Mouse (Mus musculus) testis, postnatal 14 days (tissue): ENCODE data around the gene Ccdc134.
"Not testable (repeated sequence)": the region's sequence is repeated elsewhere in the genome, so short reads cannot be mapped to it uniquely, and the experiment has no call there.

Experiments
- DNase-seq: peaks from one replicate; pipeline ENCODE4 v3.0.0; 2021; ENCODE audit warnings: low spot score

The Ccdc134 gene

DNA sequence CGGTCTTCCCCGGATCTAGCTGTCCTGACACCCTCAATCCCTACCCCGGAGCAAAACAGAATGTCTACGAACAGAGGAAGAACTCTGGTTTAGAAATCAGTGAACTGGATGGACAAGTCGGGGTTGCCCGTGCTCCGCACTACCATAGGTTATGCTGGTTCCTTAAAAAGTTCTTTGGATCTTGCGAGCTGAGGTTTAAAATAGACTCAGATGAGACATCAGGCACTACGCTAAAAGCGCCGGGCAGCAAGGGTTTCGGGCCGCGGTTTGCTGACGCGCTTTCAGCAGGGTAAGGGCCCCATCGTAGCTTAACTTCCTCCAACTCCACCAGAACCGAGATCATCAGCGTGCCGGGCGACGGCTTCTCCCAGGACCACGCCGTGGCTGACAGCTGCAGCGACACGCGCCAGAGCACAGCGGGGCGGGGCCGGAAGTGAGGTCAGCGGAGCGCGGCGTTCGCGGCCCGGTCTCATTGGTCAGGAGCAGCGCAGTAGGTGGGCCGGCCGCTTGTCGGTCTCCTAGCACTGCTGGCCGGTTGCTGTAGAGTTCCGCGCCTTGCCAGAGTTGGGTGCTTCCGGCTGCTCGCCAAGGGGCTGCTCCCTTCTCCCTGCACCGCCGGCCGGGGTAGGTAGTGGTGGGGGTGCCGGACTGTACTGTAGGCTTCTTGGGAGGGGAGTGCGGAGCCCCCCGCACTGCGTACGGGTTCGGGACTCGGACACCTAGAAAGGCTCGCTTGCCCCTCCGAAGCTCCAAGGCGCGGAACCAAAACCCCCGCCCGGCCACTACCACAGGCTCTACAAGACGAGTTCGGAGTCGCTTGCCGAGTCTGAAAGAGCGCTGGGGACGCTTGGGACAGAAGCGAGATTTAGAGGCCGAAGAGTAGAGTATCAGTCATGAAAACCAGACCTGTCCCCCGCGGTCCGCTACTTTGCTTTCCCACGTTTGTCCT, at the start of gene Ccdc134:
Ccdc134 (plus strand) TSS at position 497 of the 949 bp plus-strand sequence.
- peak; percentile 95 for DNase-seq

DNA sequence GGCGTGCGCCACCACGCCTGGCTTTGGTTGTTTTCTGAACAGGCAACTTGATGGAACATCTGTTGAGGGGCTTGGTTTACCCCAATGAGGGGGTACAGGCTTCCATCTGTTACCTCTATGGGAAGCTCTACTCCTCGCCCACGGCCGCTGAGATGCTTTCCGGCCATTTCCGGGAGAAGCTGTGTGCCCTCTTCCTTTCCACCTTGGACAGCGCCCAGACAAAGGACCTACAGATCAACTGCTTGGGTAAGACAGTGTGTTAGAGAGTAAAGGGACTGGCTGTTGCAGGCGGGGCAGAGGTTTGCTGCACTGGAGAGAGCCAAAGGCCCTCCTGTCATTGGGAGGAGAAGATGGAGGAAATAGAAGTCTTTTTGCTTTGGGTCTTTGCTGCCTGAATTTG, 47.8 kb upstream of the Ccdc134 start:
- DNase-seq: no peak

DNA sequence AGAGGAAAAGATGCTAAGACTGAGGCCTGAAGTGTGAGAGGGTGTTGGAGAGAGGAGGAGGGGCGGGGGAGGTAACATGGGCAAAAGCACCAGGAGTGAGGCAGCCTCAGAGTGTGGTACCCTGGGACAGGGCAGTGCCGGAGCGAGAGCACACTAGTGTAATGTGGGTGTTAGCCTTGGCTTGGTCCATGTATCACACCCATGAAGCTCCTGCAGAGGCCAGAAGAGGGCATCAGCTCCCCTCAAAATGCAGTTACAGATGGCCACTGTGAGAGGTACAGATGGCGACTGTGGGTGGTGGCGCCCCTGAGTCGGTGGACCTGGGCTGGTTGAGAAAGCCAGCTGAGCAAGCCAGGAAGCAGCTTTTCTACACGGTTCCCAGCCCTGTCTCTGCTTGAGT, 46.6 kb upstream of the Ccdc134 start:
- DNase-seq: no peak

DNA sequence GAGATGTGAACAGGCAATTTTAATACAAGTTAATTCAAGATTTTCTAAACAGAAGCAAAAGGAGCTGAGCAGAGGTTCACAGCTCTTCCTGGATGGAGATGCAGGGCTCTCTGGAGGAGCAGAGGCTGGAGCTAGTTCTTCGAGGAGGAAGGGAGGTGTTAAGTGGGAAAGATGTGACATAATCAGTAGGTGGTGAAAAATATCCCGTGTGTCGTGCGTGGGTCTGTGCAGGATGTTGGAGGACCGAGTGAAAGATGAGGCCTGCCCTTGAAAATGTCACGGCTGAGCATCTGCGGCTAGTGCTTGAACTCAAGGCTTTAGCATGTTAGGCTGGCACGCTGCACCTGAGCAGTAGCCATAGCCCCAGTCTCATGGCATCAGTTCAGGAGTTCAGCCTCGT, 42.1 kb upstream of the Ccdc134 start:
- no peak for DNase-seq

DNA sequence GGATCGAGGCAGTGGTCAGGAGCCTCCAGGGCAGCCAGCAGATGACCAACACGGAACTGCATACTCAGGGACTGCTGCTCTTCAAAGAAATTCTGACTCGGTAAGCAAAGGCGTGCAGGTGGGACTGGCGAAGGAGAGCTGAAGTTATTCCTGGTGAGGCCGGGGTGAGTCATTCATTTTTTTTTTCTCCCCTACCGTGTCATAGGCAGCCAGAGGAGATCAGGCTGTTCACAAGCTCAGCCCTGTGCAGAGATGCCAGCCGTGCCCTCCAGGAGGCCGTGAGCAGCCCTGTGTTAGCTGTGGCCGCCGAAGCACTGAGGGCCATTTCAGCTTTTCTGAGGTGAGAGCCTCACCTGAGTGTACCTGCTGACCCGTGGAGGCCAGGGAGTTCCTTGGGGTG, 41.6 kb upstream of the Ccdc134 start:
- no peak for DNase-seq

DNA sequence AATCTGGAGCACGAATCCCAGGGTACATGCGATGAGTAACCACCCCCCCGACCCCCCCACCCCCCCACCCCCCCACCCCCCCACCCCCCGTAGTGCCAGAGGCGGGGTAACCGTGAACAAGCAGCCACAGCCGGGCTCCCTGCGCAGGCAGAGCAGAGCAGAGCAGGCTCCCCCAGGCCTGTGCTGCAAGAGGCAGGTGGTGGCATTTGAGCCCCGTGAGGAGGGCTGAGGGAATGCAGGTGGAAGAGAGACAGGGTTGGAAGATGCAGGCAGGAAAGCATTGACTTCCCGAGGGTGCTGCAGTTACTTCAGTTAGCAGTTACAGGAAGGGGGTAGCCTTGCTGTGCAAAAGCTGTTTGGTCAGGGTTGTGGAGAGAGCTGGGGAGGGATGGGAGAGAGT, 40.5 kb upstream of the Ccdc134 start:
- DNase-seq: no peak

DNA sequence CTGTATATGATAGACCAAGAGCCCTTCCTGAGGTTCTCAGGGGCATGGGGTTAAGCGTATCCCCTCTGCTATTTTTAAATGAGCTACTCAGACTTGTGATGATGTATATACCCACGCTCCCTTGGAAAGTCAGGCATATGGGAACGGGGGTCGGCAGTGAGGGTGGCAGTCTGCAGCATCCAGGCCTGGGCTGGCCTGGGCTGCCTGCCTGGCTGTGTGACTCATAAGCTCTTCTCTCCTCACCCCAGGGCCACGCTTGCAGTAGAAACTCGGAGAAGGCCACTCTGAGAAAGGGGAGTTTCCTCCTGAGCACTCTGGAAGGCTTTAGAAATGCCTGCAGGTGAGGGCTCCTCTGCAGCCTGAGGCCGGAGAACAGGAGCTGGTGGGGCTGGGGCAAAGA, 36.7 kb upstream of the Ccdc134 start:
- DNase-seq: no peak

DNA sequence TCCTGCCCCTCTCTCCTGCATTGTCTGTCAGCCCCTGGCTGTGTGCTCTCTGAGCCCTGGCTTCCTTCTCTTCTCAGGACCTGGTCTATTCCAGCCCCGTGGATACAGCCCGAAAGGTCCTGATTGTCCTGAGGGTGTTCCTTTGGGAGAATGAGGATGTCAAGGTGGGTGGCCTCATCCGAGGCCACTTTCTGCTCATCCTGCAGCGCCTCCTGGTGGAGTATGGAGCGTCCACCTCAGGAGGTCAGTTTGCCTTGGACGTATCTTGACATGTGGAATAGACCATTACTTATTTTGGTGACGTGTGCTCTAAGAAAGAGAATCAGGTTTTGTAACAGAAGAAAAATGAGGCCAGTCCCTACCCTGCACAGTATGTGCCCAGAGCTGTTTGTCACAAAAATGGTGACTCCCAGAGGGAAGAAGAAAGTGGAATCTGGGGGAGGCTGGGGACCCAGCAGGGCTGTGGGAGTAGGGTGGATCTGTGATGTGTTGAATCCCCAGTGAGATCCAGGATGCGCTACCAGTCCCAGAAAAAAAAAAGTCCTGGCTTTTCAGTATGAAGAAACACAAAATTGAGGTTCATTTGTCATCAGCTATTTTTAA, 20.7 kb upstream of the Ccdc134 start:
- no peak for DNase-seq

DNA sequence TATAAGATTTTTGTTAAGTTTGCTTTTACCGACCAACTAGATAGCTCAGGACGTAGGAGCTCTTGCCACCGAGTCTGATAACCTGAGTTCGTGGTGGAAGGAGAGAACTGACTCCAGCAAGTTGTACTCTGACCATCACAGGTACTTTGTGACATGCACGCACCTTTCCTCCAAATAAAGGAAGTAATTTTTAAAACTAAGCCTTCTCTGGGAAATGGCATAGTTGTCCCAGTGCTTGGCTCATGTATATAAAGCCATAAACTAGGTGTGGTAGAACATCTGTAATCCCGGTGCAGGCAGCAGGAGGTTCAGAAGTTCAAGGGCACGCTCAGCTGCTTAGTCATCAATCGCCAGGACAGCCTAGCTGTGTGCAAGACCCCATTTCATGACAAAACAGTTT, 7.2 kb upstream of the Ccdc134 start:
- no peak for DNase-seq

DNA sequence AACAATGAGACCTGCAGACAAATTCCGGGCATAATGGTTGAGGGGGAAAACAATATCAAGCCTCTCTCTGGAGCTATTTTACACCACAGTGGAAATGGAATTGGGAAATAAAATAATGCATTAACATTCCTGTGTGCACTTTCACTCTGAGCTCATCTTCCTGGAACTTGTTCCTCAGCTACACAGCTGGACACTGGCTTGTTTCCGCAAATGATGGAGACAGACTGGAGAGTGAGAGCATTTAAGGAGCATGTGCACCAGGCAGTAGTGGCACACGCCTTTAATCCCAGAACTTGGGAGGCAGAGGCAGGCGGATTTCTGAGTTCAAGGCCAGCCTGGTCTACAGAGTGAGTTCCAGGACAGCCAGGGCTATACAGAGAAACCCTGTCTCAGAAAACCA, 1.0 kb upstream of the Ccdc134 start:
- not testable (repeated sequence) for DNase-seq

DNA sequence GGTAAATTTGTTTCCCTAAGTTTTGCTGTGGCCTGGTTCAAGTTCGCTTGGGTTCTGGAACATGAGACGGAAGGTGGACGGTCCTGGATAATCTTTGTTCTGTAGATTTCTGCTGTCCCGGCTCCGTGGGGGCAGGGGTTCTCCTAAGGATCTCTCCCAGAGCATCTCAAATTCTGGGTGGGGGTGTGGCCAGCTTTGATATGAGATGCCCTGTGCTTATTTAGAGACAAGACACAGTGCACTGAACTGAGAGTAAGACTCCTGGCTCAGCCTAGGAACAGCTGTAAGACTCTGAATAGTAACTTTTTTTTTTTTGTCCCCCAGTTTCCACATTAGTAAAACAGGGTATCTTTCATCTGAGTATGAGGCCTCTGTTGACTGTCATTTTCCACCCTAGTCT, 676 bp downstream of the Ccdc134 start:
- no peak for DNase-seq

DNA sequence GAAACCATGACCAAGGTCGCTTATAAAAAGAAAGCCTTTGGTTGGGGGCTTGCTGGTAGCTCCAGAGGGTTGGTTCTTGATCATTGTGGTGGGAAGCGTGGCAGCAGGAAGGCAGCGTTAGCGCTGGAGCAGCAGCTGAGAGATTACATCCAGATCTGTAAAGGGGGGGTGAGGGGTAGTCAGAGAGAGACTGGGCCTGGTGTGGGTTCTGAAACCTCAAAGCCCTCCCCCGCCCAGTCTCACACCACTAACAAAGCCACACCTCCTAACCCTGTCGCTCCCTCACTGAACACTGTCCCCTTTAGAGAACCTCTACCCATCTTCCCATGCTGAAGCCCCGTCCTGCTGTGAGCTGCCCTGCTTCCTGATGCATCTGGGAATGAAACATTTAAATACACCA, 2.9 kb downstream of the Ccdc134 start:
- no peak for DNase-seq

DNA sequence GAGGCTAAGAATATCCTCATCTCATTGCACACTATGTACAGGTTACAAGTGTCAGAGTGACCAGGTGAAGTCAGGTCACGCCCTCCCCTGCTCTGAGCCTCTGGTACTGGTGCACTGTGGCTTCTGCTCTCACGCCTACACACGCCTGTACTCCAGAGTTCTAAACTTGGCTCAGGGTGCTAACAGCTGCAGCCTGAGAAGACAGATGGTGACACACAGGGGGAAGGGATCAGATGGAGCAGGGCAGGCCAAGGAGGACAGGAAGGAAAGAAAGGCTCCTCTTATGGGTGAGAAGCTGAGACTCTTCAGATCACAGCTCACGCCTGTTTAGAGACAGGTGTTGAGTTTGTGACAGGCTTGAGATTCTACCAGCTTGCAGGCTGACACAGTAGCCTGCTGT, 7.7 kb downstream of the Ccdc134 start:
- no peak for DNase-seq

DNA sequence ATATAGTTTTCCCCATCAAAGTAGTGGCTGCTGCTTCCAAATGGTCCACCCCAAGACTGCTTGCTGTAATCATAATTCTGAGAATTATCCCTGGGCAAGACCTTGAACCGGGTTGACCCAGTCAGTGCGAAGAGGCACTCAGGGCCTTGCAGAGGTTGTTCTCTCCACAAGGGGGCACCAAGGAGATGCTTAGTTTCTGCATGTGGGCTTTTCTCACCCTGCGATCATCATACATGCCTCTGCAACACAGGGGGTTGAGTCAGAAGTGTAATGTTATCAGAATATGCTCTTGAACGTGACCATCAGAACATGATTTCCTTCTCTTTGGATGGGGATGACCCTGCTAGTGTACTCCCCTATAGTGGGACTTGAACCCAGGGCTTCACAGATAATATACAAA, 10.8 kb downstream of the Ccdc134 start:
- no peak for DNase-seq

DNA sequence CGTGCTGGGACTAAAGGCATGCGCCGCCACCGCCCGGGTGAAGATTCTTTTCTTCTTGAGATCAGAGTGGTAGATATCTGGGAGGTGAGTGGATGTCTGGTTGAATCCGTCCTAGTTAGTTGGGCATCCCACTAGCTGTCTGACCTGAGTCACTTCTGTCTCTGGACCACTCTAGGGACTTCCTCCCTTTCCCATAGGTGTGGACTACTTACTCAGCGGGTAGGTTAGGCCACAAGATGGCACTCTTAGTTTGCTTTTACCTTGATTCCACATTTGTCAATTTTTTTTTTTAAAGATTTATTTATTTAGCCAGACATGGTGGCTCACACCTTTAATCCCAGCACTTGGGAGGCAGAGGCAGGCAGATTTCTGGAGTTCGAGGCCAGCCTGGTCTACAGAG, 11.5 kb downstream of the Ccdc134 start:
- no peak for DNase-seq

DNA sequence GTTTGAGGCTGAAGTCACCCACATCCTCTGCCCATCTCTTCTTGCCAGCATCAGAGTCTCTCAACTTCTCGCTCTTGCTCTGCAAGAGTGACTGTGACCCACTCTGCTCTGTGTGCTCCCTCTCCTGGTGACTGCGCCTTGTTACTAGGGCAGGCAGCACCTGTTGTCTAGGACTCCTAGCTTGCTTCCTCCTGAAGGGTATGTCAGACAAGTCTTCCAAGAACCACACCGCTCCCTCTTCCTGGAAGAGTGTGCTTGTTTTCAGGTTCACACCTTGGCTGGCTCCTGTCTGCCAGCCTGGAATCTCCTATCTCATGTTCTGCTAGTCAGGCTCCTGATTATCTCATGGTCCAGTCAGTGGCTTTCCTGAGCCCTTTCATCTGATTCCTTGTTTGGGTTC, 12.6 kb downstream of the Ccdc134 start:
- no peak for DNase-seq

DNA sequence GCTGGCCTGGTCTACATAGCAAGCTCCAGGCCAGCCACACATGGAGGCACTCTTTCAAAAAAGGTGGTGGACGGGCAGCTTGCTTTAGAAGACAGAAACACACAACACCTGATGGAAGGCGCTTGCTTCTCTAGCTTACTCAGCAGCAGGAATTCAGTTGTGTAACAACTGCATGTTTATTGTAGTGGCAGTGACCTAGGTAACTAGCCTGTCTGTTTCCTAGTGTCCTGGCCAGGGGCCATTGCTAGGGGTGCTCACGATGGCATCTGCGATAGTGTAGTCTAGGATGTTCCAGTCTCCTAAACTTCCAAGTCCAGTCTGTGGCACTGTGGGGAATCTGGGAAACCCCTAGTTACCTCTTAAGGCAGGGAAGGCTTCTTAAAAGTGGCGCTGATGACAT, 16.4 kb downstream of the Ccdc134 start:
- no peak for DNase-seq

DNA sequence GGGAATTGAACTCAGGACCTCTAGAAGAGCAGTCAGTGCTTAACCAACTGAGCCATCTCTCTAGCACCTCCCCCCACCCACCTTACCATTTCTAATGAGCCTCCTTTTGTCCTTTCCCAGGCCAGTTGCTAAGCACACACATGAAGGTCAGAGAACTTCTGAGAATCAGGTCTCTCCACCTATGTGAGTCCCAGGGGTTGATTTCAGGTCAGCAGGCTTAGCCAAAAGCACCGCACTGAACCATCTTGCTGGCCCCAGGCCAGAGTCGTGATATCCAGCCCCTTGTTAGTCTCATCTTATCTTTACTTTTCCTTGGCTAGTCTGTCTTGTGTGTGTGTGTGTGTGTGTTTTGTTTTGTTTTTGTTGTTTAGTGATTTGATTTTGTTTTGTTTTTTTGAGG, 17.7 kb downstream of the Ccdc134 start:
- no peak for DNase-seq

DNA sequence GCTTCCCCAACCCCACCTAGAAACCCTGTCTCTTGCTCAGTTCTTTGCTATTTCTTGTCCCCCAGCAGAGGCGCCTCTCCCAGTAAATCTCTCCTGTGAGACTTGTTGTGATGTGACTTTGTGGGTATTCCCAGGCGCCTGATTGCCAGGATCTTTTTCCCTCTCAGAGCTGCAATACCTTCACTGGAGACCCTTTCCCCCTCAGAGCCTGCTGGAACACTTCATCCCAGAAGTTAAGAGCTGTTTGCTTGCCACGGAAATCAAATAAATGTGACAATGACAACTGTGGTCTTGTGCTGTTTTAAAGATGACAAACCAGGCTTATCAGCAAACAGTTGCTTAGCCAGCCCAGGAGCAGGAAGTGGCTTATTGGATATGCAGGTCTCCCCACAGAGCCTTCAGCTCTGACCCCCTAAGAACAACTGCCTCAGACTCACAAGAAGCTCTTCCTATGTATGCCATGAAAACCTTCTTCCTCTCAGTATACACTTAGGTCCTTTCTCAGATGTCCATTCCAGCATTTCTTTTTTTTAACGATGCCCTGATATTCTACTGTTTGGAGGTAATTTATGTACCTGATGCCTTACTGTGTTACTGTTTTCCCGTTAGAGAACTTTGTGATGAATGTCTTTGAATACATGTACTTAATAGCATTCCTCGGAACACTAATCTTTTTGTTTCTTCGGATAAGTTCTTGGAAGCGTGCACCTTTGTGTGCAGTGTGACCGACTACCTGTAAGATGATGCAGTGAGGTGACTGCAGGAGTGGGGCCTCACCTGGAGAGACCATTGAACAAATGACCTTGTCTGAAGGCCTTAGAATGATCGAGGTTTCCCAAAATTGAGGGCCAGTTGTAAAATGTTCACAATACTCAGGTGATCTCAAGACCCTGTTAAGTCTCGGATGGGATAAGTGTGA, 18.4 kb downstream of the Ccdc134 start:
- no peak for DNase-seq

DNA sequence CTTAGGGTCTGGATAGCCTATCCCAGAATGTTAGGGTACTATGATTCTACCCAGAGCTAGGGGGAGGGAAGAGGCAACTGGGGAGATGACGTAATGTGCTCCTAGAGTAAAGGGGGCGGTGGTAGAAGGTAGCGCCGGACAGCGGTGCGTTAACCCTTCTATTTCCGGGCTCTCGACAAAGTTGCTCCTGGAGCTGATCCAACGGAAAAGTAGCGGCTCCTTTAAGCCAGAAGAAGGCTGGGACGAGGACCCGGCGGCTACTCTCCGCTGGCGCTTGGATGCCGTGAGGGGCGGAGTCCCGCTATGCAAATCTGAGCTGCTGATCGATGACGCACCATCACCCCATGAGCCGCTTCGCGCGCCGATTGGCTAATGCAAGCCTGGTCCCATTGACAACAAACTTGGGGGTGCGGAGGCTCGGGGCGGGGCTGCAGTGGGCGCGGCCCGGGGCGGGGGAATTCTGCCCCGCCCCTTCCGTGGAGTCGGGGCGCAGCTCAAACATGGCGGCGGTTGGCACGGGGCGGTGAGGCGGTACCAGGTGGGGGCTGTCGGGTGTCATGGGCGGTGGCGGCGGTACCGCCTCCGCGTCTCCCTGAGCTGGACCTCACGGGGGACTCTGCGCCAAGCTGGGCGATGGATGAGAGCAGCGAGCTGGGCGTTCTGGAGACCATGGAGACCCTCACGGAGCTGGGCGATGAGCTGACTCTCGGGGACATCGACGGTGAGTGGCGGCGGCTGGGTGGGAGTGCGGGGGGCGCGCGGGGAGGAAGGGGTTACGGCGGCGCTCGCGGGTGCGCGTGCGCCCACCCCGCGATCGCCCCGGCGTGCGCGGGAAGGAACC, 19.3 kb downstream of the Ccdc134 start, which contains the start of gene Srebf2:
Srebf2 (plus strand) TSS at position 412 of the 841 bp plus-strand sequence.
- peak; percentile 99 for DNase-seq

DNA sequence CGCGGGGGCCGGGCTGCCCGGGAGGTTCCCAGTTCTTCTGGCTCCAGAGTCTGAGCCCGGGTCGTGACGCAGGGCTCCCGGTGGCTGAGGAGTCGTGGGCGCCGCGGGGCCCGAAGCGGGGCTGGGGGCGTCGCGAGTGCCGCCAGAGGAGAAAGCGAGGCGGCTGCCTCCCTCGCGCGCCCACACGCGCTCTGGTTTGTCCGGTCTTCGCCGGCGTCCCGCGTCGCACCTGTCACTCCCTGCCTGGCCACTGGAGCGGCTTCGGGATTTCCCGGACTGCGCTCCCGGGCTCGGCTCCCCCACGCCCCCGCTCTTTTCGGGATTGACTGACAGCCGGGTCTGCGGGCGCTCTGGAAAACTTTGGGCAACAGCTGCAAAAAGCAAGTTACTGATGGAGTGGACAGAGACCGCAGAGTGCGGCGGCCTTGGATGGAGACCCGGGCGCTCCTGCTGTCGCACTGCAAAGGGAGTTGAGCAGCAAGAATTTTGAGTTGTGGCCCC, 19.9 kb downstream of the Ccdc134 start:
- peak; percentile 78 for DNase-seq
